Mouse (Mus musculus) forebrain, embryonic 12.5 days (tissue): ENCODE measurements around the gene Upf3b. TPM values are rescaled to one million over a fixed set of nuclear protein-coding genes. Genes with fewer than 3 reads are reported as not detected.
A peak's percentile ranks its signal among the peaks of the same experiment; 100 is the strongest.
"Not testable (repeated sequence)": the region's sequence is repeated elsewhere in the genome, so short reads cannot be mapped to it uniquely, and the experiment has no call there.

Source experiments
- ATAC-seq: fragments of 200-750 bp; cut with Nextera tagmentation; 2 replicates; pipeline ENCODE4 v1.8.0; 2017; ENCODE audit warnings: moderate TSS enrichment; ENCODE audit not compliant: low FRiP score
- H3K27ac ChIP-seq: fragments of 300-500 bp; sonication (generic); 2 replicates; pipeline ENCODE4 v1.5.1; 2016; ENCODE audit warnings: mild to moderate bottlenecking
- H3K27me3 ChIP-seq: fragments of 300-500 bp; sonication (generic); 2 replicates; pipeline ENCODE4 v1.6.1; 2016; ENCODE audit warnings: mild to moderate bottlenecking
- H3K36me3 ChIP-seq: fragments of 300-500 bp; sonication (generic); replicated peaks from 2 replicates; pipeline ENCODE4 v1.6.1; 2016; ENCODE audit warnings: mild to moderate bottlenecking
- H3K4me1 ChIP-seq: fragments of 300-500 bp; sonication (generic); 2 replicates; pipeline ENCODE4 v1.6.1; 2016
- H3K4me2 ChIP-seq: fragments of 300-500 bp; sonication (generic); 2 replicates; pipeline ENCODE4 v1.6.1; 2016; ENCODE audit warnings: mild to moderate bottlenecking, moderate library complexity
- H3K4me3 ChIP-seq: fragments of 300-500 bp; sonication (generic); replicated peaks from 2 replicates; pipeline ENCODE4 v1.5.1; 2016; ENCODE audit warnings: mild to moderate bottlenecking
- H3K9ac ChIP-seq: fragments of 300-500 bp; sonication (generic); 2 replicates; pipeline ENCODE4 v1.6.1; 2016; ENCODE audit warnings: mild to moderate bottlenecking
- H3K9me3 ChIP-seq: fragments of 300-500 bp; sonication (generic); 2 replicates; pipeline ENCODE4 v1.6.1; 2016
- WGBS: fragments of 180-500 bp; shearing (Covaris S2); methylation state at CpG from one replicate; pipeline ENCODE4 v1.1.7; 2016; 5-methylcytosine and 5-hydroxymethylcytosine counted together
- polyA plus RNA-seq: library from polyadenylated mRNA; unstranded; fragments of >200 nt; fragmentation: Nextera tagmentation; extraction: Ambion mirVana; gene quantifications from 2 replicates; pipeline ENCODE4 v1.2.1, GENCODE M21; 2016

Gene Upf3b
- 29.7 and 30.1 TPM in 2 replicates for polyA plus RNA-seq

GRCm38 (mm10) chrX:37110193-37110880, at the start of gene Upf3b:
Gene Upf3b (minus strand): TSS chrX:37110322.
- H3K27ac ChIP-seq: peak within 1 kb of the TSS; percentile 91
- H3K4me3 ChIP-seq: peak within 1 kb of the TSS; percentile 51
- peak; percentile 98 for ATAC-seq
- H3K27me3 ChIP-seq: peaks cover 2% of the 10 kb centered on the region; the same call in 1 of the 2 replicates
- H3K9ac ChIP-seq: peak within 1 kb of the TSS; percentile 63
- peak within 1 kb of the TSS; percentile 57 for H3K4me2 ChIP-seq
- H3K36me3 ChIP-seq: 0 out of 2 replicates have a peak, but pooled peaks cover under 1% of the 10 kb centered on the region
- H3K9me3 ChIP-seq: no peaks in the 10 kb centered on the region
- WGBS: 13% methylated on average over 30 of the region's 30 CpGs
- H3K4me1 ChIP-seq: peaks cover 3% of the 10 kb centered on the region; the same call in 1 of the 2 replicates

GRCm38 (mm10) chrX:37157839-37158238, 47.7 kb upstream of the Upf3b start:
- Histone ChIP-seq H3K9ac (no peak overlapping the region), H3K9me3 (no peaks in the 10 kb centered on the region), H3K27me3 (no peaks in the 10 kb centered on the region), H3K36me3 (no peaks in the 10 kb centered on the region), H3K27ac (no peak overlapping the region), H3K4me3 (no peak overlapping the region), H3K4me2 (no peak overlapping the region), H3K4me1 (no peaks in the 10 kb centered on the region)
- no peak for ATAC-seq
- WGBS: 56% methylated on average over 4 of the region's 4 CpGs

GRCm38 (mm10) chrX:37144954-37145353, 34.8 kb upstream of the Upf3b start:
- Histone ChIP-seq H3K4me3 (no peak overlapping the region), H3K9me3 (no peaks in the 10 kb centered on the region), H3K27me3 (no peaks in the 10 kb centered on the region), H3K27ac (no peak overlapping the region), H3K4me1 (no peaks in the 10 kb centered on the region), H3K9ac (no peak overlapping the region), H3K36me3 (peaks cover 13% of the 10 kb centered on the region), H3K4me2 (no peak overlapping the region)
- no peak for ATAC-seq
- 90% methylated on average over 2 of the region's 2 CpGs for WGBS

GRCm38 (mm10) chrX:37144498-37144897, 34.4 kb upstream of the Upf3b start:
- H3K9ac ChIP-seq, H3K4me2 ChIP-seq, H3K4me1 ChIP-seq, ATAC-seq, H3K9me3 ChIP-seq, H3K4me3 ChIP-seq, H3K27ac ChIP-seq, H3K27me3 ChIP-seq: not testable (repeated sequence)
- H3K36me3 ChIP-seq: peaks cover 13% of the 10 kb centered on the region
- WGBS: 33% methylated on average over 2 of the region's 4 CpGs

- no peak for ATAC-seq
- no peak overlapping the region for H3K27ac ChIP-seq
- no peaks in the 10 kb centered on the region for H3K27me3 ChIP-seq
- no peaks in the 10 kb centered on the region for H3K9me3 ChIP-seq
- H3K4me3 ChIP-seq: no peak overlapping the region
- 83% methylated on average over 3 of the region's 3 CpGs for WGBS
- H3K4me2 ChIP-seq: no peak overlapping the region
- H3K4me1 ChIP-seq: no peaks in the 10 kb centered on the region
- H3K9ac ChIP-seq: no peak overlapping the region
- H3K36me3 ChIP-seq: peaks cover 20% of the 10 kb centered on the region
These were observed 31.6 kb upstream of the Upf3b start for GRCm38 (mm10) chrX:37141732-37142131.

- Histone ChIP-seq H3K4me1 (peaks cover 11% of the 10 kb centered on the region), H3K27ac (peak within 1 kb of the TSS; percentile 71), H3K4me3 (peak within 1 kb of the TSS; percentile 60), H3K9me3 (no peaks in the 10 kb centered on the region), H3K9ac (peak within 1 kb of the TSS; percentile 68), H3K4me2 (peak within 1 kb of the TSS; percentile 56), H3K27me3 (no peaks in the 10 kb centered on the region), H3K36me3 (no peaks in the 10 kb centered on the region)
- peak; percentile 92 for ATAC-seq
- 12% methylated on average over 50 of the region's 58 CpGs for WGBS
These were observed 16.7 kb upstream of the Upf3b start, which contains the start of gene Nkap for GRCm38 (mm10) chrX:37126671-37127358. Gene Nkap (plus strand): TSS chrX:37126795.

- no peak overlapping the region for H3K9ac ChIP-seq
- H3K4me1 ChIP-seq: peaks cover 11% of the 10 kb centered on the region
- H3K27ac ChIP-seq: no peak overlapping the region
- H3K4me2 ChIP-seq: no peak overlapping the region
- H3K27me3 ChIP-seq: no peaks in the 10 kb centered on the region
- H3K36me3 ChIP-seq: no peaks in the 10 kb centered on the region
- WGBS: 91% methylated on average over 3 of the region's 7 CpGs
- no peaks in the 10 kb centered on the region for H3K9me3 ChIP-seq
- no peak overlapping the region for H3K4me3 ChIP-seq
- no peak for ATAC-seq
These were observed 15.4 kb upstream of the Upf3b start for GRCm38 (mm10) chrX:37125511-37125910.

- no peak overlapping the region for H3K9ac ChIP-seq
- no peak overlapping the region for H3K4me2 ChIP-seq
- no peak overlapping the region for H3K27ac ChIP-seq
- ATAC-seq: no peak
- H3K36me3 ChIP-seq: no peaks in the 10 kb centered on the region
- H3K4me3 ChIP-seq: no peak overlapping the region
- H3K4me1 ChIP-seq: no peaks in the 10 kb centered on the region
- H3K27me3 ChIP-seq: peaks cover 17% of the 10 kb centered on the region; the same call in 1 of the 2 replicates
- H3K9me3 ChIP-seq: no peaks in the 10 kb centered on the region
- 81% methylated on average over 5 of the region's 5 CpGs for WGBS
These were observed 10.1 kb upstream of the Upf3b start for GRCm38 (mm10) chrX:37120212-37120611.

GRCm38 (mm10) chrX:37119585-37119984, 9.5 kb upstream of the Upf3b start:
- no peak overlapping the region for H3K4me2 ChIP-seq
- 59% methylated on average over 3 of the region's 3 CpGs for WGBS
- H3K4me1 ChIP-seq: no peaks in the 10 kb centered on the region
- no peak overlapping the region for H3K4me3 ChIP-seq
- no peak overlapping the region for H3K27ac ChIP-seq
- no peak for ATAC-seq
- no peaks in the 10 kb centered on the region for H3K36me3 ChIP-seq
- no peaks in the 10 kb centered on the region for H3K9me3 ChIP-seq
- H3K27me3 ChIP-seq: peaks cover 17% of the 10 kb centered on the region; the same call in 1 of the 2 replicates
- H3K9ac ChIP-seq: no peak overlapping the region

- no peak overlapping the region for H3K9ac ChIP-seq
- H3K27me3 ChIP-seq: peaks cover 17% of the 10 kb centered on the region; the same call in 1 of the 2 replicates
- no peak for ATAC-seq
- no peaks in the 10 kb centered on the region for H3K4me1 ChIP-seq
- H3K4me3 ChIP-seq: no peak overlapping the region
- H3K9me3 ChIP-seq: no peaks in the 10 kb centered on the region
- no peak overlapping the region for H3K27ac ChIP-seq
- no CpG with 5 or more reads among the region's 5 CpGs for WGBS
- H3K36me3 ChIP-seq: no peaks in the 10 kb centered on the region
- H3K4me2 ChIP-seq: no peak overlapping the region
These were observed 7.0 kb upstream of the Upf3b start for GRCm38 (mm10) chrX:37117085-37117484.

- peaks cover 7% of the 10 kb centered on the region; the same call in 1 of the 2 replicates for H3K27me3 ChIP-seq
- peaks cover 3% of the 10 kb centered on the region; the same call in 1 of the 2 replicates for H3K4me1 ChIP-seq
- H3K27ac ChIP-seq: no peak overlapping the region
- H3K9ac ChIP-seq: no peak overlapping the region
- no peaks in the 10 kb centered on the region for H3K36me3 ChIP-seq
- H3K9me3 ChIP-seq: no peaks in the 10 kb centered on the region
- no peak overlapping the region for H3K4me3 ChIP-seq
- WGBS: 82% methylated on average over 4 of the region's 4 CpGs
- no peak overlapping the region for H3K4me2 ChIP-seq
- ATAC-seq: no peak
These were observed 715 bp upstream of the Upf3b start for GRCm38 (mm10) chrX:37110881-37111193.

GRCm38 (mm10) chrX:37109526-37110192, 463 bp downstream of the Upf3b start:
- 12% methylated on average over 27 of the region's 27 CpGs for WGBS
- H3K27me3 ChIP-seq: no peaks in the 10 kb centered on the region
- 0 out of 2 replicates have a peak, but pooled peaks cover 3% of the 10 kb centered on the region for H3K36me3 ChIP-seq
- peaks cover 3% of the 10 kb centered on the region; the same call in 1 of the 2 replicates for H3K4me1 ChIP-seq
- H3K4me2 ChIP-seq: peak overlapping the region; percentile 57
- peak; percentile 83 for ATAC-seq
- H3K4me3 ChIP-seq: peak overlapping the region; percentile 51
- H3K9ac ChIP-seq: peak overlapping the region; percentile 63
- no peaks in the 10 kb centered on the region for H3K9me3 ChIP-seq
- H3K27ac ChIP-seq: peak overlapping the region; percentile 91
